Mouse (Mus musculus): ENCODE data around the gene Scel. TPM values are rescaled to one million over a fixed set of nuclear protein-coding genes. Genes with fewer than 3 reads are reported as not detected.

Gene Scel
- polyA plus RNA-seq, 1 experiment from 2014 or later, result 31.9 TPM

DNA sequence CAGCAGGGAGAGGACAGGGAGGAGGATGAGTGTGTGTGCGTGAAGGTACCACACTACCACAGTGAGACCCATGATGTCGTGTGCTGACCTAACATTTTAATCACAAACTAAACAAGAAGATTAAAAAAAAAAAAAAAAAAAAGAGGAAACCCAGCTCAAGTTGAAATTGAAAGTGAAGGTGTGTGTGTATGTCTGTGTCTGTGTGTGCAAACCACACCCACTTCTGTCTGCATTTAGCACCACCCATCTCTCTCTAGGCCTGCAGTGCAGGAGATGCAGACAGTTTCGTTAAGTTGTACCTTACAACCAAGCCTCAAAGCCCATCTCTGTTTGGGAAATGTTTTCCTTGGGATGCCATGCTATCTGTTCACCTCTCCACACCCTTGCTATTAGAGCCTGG, 35.9 kb upstream of the Scel start:
- H3K27me3 ChIP-seq (ENCODE audit: control insufficient read depth, insufficient read depth, low read length), result no peaks in the 10 kb centered on the region
- ATAC-seq (ENCODE audit: insufficient read depth, low FRiP score), result no peak

DNA sequence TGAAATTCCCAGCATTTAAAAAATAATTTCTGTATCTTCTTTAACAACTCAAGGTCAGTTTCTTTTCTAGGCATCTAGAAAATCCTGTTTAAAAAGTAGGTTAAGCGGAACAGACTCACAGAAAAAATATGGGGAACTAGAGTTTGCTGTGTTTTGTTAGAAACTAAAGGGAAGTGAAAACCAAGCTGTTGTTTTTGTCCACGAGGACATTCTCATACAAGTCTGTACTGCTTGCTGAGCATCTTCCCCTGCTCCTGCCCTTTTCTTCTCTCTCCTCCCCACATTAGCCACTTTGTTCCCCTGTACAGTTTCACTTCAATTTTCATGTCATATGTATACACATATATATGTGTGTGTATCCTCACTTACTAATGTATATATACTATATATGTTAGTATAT, 35.2 kb upstream of the Scel start:
- H3K36me3 ChIP-seq (ENCODE audit: control insufficient read depth, insufficient read depth, low read length), result no peaks in the 10 kb centered on the region
- H3K4me1 ChIP-seq (ENCODE audit: control insufficient read depth, insufficient read depth, low read length), result no peaks in the 10 kb centered on the region
- H3K4me2 ChIP-seq (ENCODE audit: low read depth, low read length), result no peak overlapping the region
- H3K4me3 ChIP-seq (replicated peaks; ENCODE audit: low read length), result no peak overlapping the region
- 72% methylated on average over 2 of the region's 2 CpGs for WGBS
- no peak overlapping the region for H3K27ac ChIP-seq (ENCODE audit: low read length)
- no peaks in the 10 kb centered on the region for H3K9me3 ChIP-seq (replicated peaks; ENCODE audit: control insufficient read depth, low read length)
- no peak overlapping the region for H3K9ac ChIP-seq (ENCODE audit: low read length)
- no peak for ATAC-seq (ENCODE audit: insufficient read depth, low FRiP score)
- no peaks in the 10 kb centered on the region for H3K27me3 ChIP-seq (ENCODE audit: control insufficient read depth, insufficient read depth, low read length)

More for the DNA sequence above, 35.9 kb upstream of the Scel start:
- no peak overlapping the region for H3K9ac ChIP-seq (ENCODE audit: low read length)
- no peak overlapping the region for H3K27ac ChIP-seq (ENCODE audit: low read length)
- no peaks in the 10 kb centered on the region for H3K9me3 ChIP-seq (replicated peaks; ENCODE audit: control insufficient read depth, low read length)
- 60% methylated on average over 3 of the region's 3 CpGs for WGBS
- H3K4me3 ChIP-seq (replicated peaks; ENCODE audit: low read length), result no peak overlapping the region
- no peaks in the 10 kb centered on the region for H3K4me1 ChIP-seq (ENCODE audit: control insufficient read depth, insufficient read depth, low read length)
- H3K36me3 ChIP-seq (ENCODE audit: control insufficient read depth, insufficient read depth, low read length), result no peaks in the 10 kb centered on the region
- H3K4me2 ChIP-seq (ENCODE audit: low read depth, low read length), result no peak overlapping the region

DNA sequence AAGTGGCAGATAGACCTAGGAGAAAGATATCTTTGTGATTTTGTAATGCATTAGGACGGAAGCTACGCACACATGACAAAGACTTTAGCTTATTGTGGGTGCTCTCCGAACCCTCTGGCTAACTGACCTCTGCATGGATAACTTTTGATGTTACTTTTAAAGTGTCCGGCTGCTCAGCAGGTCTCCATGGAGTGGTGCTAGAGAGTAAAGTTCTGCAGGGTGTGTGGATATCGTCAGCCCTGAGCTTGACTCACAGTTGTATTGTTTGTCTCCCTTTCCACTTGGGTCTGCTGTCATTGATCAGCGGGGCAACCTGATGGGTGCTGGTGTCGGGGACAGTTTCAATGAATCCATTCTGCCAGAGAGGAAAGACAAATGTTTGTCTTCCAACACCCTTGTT, 33.7 kb upstream of the Scel start:
- 56% methylated on average over 7 of the region's 7 CpGs for WGBS
- H3K4me1 ChIP-seq (ENCODE audit: control insufficient read depth, insufficient read depth, low read length), result no peaks in the 10 kb centered on the region
- ATAC-seq (ENCODE audit: insufficient read depth, low FRiP score), result no peak

DNA sequence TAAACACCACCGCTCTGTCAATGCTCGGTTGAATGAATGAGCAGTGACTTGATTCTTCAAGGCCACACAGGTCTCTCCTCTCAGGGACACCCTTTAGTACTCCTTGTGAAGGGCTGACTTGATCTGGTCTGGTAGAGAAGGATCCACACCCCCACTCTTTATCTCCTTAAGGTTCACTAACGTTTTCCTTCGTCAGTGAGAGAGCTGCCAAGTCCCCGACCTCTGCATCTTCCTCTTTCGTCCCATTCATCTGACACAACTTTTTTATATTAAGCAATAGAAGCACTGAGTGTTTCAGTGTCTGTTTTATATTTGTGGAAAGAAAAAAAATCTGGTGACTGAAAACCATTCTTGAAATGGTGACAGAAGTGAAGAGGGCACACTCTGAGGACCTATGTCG, 31.6 kb upstream of the Scel start:
- Histone ChIP-seq H3K36me3 (ENCODE audit: control insufficient read depth, insufficient read depth, low read length) (no peaks in the 10 kb centered on the region), H3K4me2 (ENCODE audit: low read depth, low read length) (no peak overlapping the region), H3K27me3 (ENCODE audit: control insufficient read depth, insufficient read depth, low read length) (no peaks in the 10 kb centered on the region), H3K9ac (ENCODE audit: low read length) (no peak overlapping the region), H3K4me3 (replicated peaks; ENCODE audit: low read length) (no peak overlapping the region), H3K9me3 (replicated peaks; ENCODE audit: control insufficient read depth, low read length) (no peaks in the 10 kb centered on the region), H3K4me1 (ENCODE audit: control insufficient read depth, insufficient read depth, low read length) (no peaks in the 10 kb centered on the region), H3K27ac (ENCODE audit: low read length) (no peak overlapping the region)
- ATAC-seq (ENCODE audit: insufficient read depth, low FRiP score), result no peak
- 73% methylated on average over 7 of the region's 7 CpGs for WGBS

More for the DNA sequence above, 33.7 kb upstream of the Scel start:
- H3K27ac ChIP-seq (ENCODE audit: low read length), result no peak overlapping the region
- no peaks in the 10 kb centered on the region for H3K27me3 ChIP-seq (ENCODE audit: control insufficient read depth, insufficient read depth, low read length)
- no peaks in the 10 kb centered on the region for H3K9me3 ChIP-seq (replicated peaks; ENCODE audit: control insufficient read depth, low read length)
- H3K36me3 ChIP-seq (ENCODE audit: control insufficient read depth, insufficient read depth, low read length), result no peaks in the 10 kb centered on the region
- H3K4me2 ChIP-seq (ENCODE audit: low read depth, low read length), result no peak overlapping the region
- H3K4me3 ChIP-seq (replicated peaks; ENCODE audit: low read length), result no peak overlapping the region
- H3K9ac ChIP-seq (ENCODE audit: low read length), result no peak overlapping the region

DNA sequence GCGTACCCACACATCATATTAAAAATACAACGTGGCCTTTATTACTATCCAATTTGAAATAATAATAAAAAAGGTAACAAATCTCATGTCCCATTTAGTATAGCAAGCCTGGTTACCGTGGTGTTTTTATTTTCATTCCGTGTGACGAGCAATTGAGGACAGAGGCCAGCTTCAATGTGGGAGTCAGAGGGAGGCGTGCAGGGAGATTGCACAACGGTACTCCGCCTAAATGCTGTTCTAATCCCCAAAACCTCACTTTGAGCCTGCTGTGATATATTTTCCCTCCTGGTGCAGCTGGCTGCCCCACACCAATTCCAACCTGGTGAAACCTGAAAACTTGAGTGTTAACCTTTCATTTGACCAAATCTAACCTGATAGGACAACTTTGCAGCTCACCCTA, 27.5 kb upstream of the Scel start:
- no peak for ATAC-seq (ENCODE audit: insufficient read depth, low FRiP score)
- Histone ChIP-seq H3K36me3 (ENCODE audit: control insufficient read depth, insufficient read depth, low read length) (no peaks in the 10 kb centered on the region), H3K4me3 (replicated peaks; ENCODE audit: low read length) (no peak overlapping the region), H3K4me2 (ENCODE audit: low read depth, low read length) (no peak overlapping the region), H3K4me1 (ENCODE audit: control insufficient read depth, insufficient read depth, low read length) (no peaks in the 10 kb centered on the region), H3K27ac (ENCODE audit: low read length) (no peak overlapping the region), H3K9ac (ENCODE audit: low read length) (no peak overlapping the region), H3K27me3 (ENCODE audit: control insufficient read depth, insufficient read depth, low read length) (no peaks in the 10 kb centered on the region), H3K9me3 (replicated peaks; ENCODE audit: control insufficient read depth, low read length) (no peaks in the 10 kb centered on the region)
- WGBS, result 82% methylated on average over 8 of the region's 8 CpGs

DNA sequence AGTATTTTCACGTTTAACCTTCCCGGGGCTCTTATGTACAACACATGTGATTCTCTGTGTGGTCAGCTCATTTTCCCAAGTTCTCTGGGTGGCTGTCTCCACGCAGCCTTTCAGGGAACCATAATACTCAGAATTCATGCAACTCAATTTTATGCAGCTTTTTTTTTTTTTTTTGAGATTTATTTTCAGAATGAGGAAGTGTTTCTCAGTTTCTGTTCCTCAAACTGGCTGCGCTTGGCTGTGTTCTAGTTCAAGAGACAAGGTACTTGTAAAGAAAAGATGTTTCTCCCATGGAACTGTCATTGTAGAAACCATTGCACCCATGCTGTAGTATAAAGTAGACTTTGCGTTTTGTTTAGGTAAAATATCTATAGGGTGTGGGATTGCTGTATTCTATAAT, 26.2 kb upstream of the Scel start:
- no peaks in the 10 kb centered on the region for H3K4me1 ChIP-seq (ENCODE audit: control insufficient read depth, insufficient read depth, low read length)
- H3K27ac ChIP-seq (ENCODE audit: low read length), result no peak overlapping the region
- H3K4me2 ChIP-seq (ENCODE audit: low read depth, low read length), result no peak overlapping the region
- H3K9ac ChIP-seq (ENCODE audit: low read length), result no peak overlapping the region
- no peak overlapping the region for H3K4me3 ChIP-seq (replicated peaks; ENCODE audit: low read length)
- no peaks in the 10 kb centered on the region for H3K27me3 ChIP-seq (ENCODE audit: control insufficient read depth, insufficient read depth, low read length)
- no peak for ATAC-seq (ENCODE audit: insufficient read depth, low FRiP score)
- H3K36me3 ChIP-seq (ENCODE audit: control insufficient read depth, insufficient read depth, low read length), result no peaks in the 10 kb centered on the region
- no peaks in the 10 kb centered on the region for H3K9me3 ChIP-seq (replicated peaks; ENCODE audit: control insufficient read depth, low read length)
- 82% methylated on average over 5 of the region's 5 CpGs for WGBS

DNA sequence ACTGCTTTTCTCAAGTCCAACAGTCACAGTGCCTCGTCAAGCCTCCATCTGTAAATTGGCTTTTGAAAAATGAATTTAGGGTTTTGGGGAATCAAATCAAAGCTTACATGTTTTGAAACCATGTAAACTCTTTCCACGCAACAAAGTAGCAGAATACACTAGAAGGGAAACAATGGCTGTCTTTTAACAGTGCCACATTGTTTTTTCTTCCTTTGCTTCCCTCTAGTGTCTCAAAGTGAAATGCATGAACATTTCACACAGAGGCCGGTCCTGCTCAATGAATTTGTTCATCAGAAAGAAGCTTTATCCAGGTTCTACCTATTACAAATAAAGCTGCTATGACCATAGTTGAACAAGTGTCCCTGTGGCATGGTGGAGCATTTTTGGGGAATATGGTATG, 24.5 kb upstream of the Scel start:
- Histone ChIP-seq H3K36me3 (ENCODE audit: control insufficient read depth, insufficient read depth, low read length) (no peaks in the 10 kb centered on the region), H3K9ac (ENCODE audit: low read length) (no peak overlapping the region), H3K9me3 (replicated peaks; ENCODE audit: control insufficient read depth, low read length) (peaks cover 8% of the 10 kb centered on the region), H3K4me1 (ENCODE audit: control insufficient read depth, insufficient read depth, low read length) (no peaks in the 10 kb centered on the region), H3K27me3 (ENCODE audit: control insufficient read depth, insufficient read depth, low read length) (no peaks in the 10 kb centered on the region), H3K4me3 (replicated peaks; ENCODE audit: low read length) (no peak overlapping the region), H3K27ac (ENCODE audit: low read length) (no peak overlapping the region), H3K4me2 (ENCODE audit: low read depth, low read length) (no peak overlapping the region)
- 62% methylated on average over 3 of the region's 3 CpGs for whole genome bisulfite sequencing
- no peak for ATAC-seq (ENCODE audit: insufficient read depth, low FRiP score)

DNA sequence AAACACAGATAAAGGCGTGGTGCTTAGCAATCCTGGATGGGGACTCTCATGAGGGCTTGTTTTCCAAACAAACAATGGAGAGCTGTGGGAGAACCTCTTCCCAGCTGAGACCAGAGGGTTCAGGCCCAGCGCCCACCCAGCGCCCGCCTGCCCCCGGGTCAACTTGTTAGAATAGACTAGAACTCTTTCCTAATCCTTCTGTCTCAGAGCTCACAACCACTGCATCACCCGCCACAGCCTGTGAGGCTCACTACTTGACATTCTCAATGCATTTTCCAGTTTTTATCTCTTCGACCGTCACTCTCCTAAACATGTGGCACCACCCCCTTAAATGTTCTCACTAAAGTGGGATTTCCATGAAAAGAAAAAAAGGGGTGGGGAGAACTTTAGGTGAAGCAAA, 14.9 kb upstream of the Scel start:
- no peaks in the 10 kb centered on the region for H3K36me3 ChIP-seq (ENCODE audit: control insufficient read depth, insufficient read depth, low read length)
- H3K4me1 ChIP-seq (ENCODE audit: control insufficient read depth, insufficient read depth, low read length), result no peaks in the 10 kb centered on the region
- H3K9ac ChIP-seq (ENCODE audit: low read length), result no peak overlapping the region
- 79% methylated on average over 8 of the region's 8 CpGs for WGBS
- no peak for ATAC-seq (ENCODE audit: insufficient read depth, low FRiP score)
- H3K9me3 ChIP-seq (replicated peaks; ENCODE audit: control insufficient read depth, low read length), result peaks cover 1% of the 10 kb centered on the region
- no peak overlapping the region for H3K4me2 ChIP-seq (ENCODE audit: low read depth, low read length)
- H3K4me3 ChIP-seq (replicated peaks; ENCODE audit: low read length), result no peak overlapping the region
- no peaks in the 10 kb centered on the region for H3K27me3 ChIP-seq (ENCODE audit: control insufficient read depth, insufficient read depth, low read length)
- H3K27ac ChIP-seq (ENCODE audit: low read length), result no peak overlapping the region

DNA sequence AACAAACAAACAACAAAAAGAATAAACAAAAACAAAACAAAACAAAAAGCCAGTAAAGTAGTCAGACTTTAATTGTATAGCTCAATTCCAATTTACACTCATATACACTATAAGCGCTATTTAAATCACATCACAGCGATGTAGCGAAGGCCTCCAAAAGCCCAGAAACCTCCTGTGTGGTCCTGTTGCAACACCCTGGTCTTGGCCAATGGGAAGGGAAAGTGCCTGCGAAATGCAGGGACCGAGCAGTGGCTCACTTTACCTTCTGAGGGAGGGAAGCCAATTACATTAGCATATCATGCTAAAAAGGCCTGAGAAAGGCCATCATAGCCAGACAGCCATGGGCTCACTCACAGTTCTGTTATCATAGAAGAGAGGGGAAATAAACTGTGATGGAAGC, 14.5 kb upstream of the Scel start:
- Histone ChIP-seq H3K9ac (ENCODE audit: low read length) (no peak overlapping the region), H3K27ac (ENCODE audit: low read length) (no peak overlapping the region), H3K9me3 (replicated peaks; ENCODE audit: control insufficient read depth, low read length) (no peaks in the 10 kb centered on the region), H3K4me3 (replicated peaks; ENCODE audit: low read length) (no peak overlapping the region), H3K36me3 (ENCODE audit: control insufficient read depth, insufficient read depth, low read length) (no peaks in the 10 kb centered on the region), H3K4me2 (ENCODE audit: low read depth, low read length) (no peak overlapping the region), H3K4me1 (ENCODE audit: control insufficient read depth, insufficient read depth, low read length) (no peaks in the 10 kb centered on the region), H3K27me3 (ENCODE audit: control insufficient read depth, insufficient read depth, low read length) (no peaks in the 10 kb centered on the region)
- no peak for ATAC-seq (ENCODE audit: insufficient read depth, low FRiP score)
- WGBS, result 83% methylated on average over 5 of the region's 5 CpGs

DNA sequence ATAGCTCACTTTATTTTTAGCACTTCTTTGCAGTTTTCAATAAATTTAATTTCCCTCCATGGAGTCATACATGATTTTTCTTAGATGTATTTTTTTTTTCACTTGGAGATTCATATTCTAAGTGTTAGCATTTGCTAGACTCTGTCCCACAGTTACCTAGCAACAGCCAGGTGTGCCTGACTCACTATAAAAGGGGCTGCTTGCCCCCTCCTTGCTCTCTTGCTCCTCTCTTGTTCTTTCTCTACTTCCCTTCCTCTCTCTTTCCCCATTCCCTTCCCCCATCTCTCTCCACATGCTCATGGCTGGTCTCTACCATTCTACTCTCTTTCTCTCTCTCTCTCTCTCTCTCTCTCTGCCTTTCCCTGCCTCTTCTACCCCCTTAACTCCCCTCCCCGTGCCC, 14.1 kb upstream of the Scel start:
- no peak overlapping the region for H3K4me3 ChIP-seq (replicated peaks; ENCODE audit: low read length)
- H3K4me1 ChIP-seq (ENCODE audit: control insufficient read depth, insufficient read depth, low read length), result no peaks in the 10 kb centered on the region
- no peak for ATAC-seq (ENCODE audit: insufficient read depth, low FRiP score)
- no peaks in the 10 kb centered on the region for H3K27me3 ChIP-seq (ENCODE audit: control insufficient read depth, insufficient read depth, low read length)
- H3K27ac ChIP-seq (ENCODE audit: low read length), result no peak overlapping the region
- 67% methylated on average over 1 of the region's 1 CpGs for WGBS
- no peak overlapping the region for H3K9ac ChIP-seq (ENCODE audit: low read length)
- H3K9me3 ChIP-seq (replicated peaks; ENCODE audit: control insufficient read depth, low read length), result no peaks in the 10 kb centered on the region
- no peaks in the 10 kb centered on the region for H3K36me3 ChIP-seq (ENCODE audit: control insufficient read depth, insufficient read depth, low read length)
- H3K4me2 ChIP-seq (ENCODE audit: low read depth, low read length), result no peak overlapping the region

All from stomach, embryonic 16.5 days (tissue).